Mouse (Mus musculus): ENCODE measurements around the gene Plcxd2. TPM values are rescaled to one million over a fixed set of nuclear protein-coding genes. Genes with fewer than 3 reads are reported as not detected.

Gene Plcxd2
- polyA plus RNA-seq, 1 experiment from 2014 or later = 12.4 TPM

GRCm38 (mm10) chr16:45928090-45928489, 81.9 kb downstream of the Plcxd2 start:
- no peak overlapping the region for H3K27ac ChIP-seq
- no peaks in the 10 kb centered on the region for H3K4me1 ChIP-seq
- no peaks in the 10 kb centered on the region for H3K36me3 ChIP-seq (replicated peaks)
- H3K4me3 ChIP-seq = no peak overlapping the region
- no peak overlapping the region for H3K9ac ChIP-seq
- 84% methylated on average over 4 of the region's 4 CpGs for WGBS
- no peak for ATAC-seq (replicated peaks)
- no peaks in the 10 kb centered on the region for H3K9me3 ChIP-seq
- no peak overlapping the region for H3K4me2 ChIP-seq
- no peaks in the 10 kb centered on the region for H3K27me3 ChIP-seq (replicated peaks)

GRCm38 (mm10) chr16:45927601-45928000, 82.4 kb downstream of the Plcxd2 start:
- Histone ChIP-seq H3K4me2 (no peak overlapping the region), H3K4me3 (no peak overlapping the region), H3K36me3 (replicated peaks) (no peaks in the 10 kb centered on the region), H3K9me3 (no peaks in the 10 kb centered on the region), H3K27ac (no peak overlapping the region), H3K4me1 (no peaks in the 10 kb centered on the region), H3K27me3 (replicated peaks) (no peaks in the 10 kb centered on the region), H3K9ac (no peak overlapping the region)
- ATAC-seq (replicated peaks) = no peak
- 76% methylated on average over 3 of the region's 3 CpGs for WGBS

- H3K36me3 ChIP-seq (replicated peaks) = no peaks in the 10 kb centered on the region
- ATAC-seq (replicated peaks) = no peak
- H3K4me1 ChIP-seq = no peaks in the 10 kb centered on the region
- H3K4me3 ChIP-seq = no peak overlapping the region
- H3K4me2 ChIP-seq = no peak overlapping the region
- H3K27me3 ChIP-seq (replicated peaks) = no peaks in the 10 kb centered on the region
- H3K9ac ChIP-seq = no peak overlapping the region
- no peak overlapping the region for H3K27ac ChIP-seq
- H3K9me3 ChIP-seq = no peaks in the 10 kb centered on the region
- 87% methylated on average over 5 of the region's 5 CpGs for WGBS
These were observed 83.1 kb downstream of the Plcxd2 start for GRCm38 (mm10) chr16:45926875-45927274.

GRCm38 (mm10) chr16:45923731-45924424, 86.1 kb downstream of the Plcxd2 start:
- Histone ChIP-seq H3K27me3 (replicated peaks) (no peaks in the 10 kb centered on the region), H3K4me2 (no peak overlapping the region), H3K36me3 (replicated peaks) (no peaks in the 10 kb centered on the region), H3K4me3 (no peak overlapping the region), H3K4me1 (no peaks in the 10 kb centered on the region), H3K27ac (no peak overlapping the region), H3K9ac (no peak overlapping the region), H3K9me3 (no peaks in the 10 kb centered on the region)
- WGBS = 85% methylated on average over 6 of the region's 6 CpGs
- ATAC-seq (replicated peaks) = no peak

GRCm38 (mm10) chr16:45922546-45923229, 87.3 kb downstream of the Plcxd2 start:
- Histone ChIP-seq H3K9me3 (no peaks in the 10 kb centered on the region), H3K9ac (no peak overlapping the region), H3K4me3 (no peak overlapping the region), H3K27me3 (replicated peaks) (no peaks in the 10 kb centered on the region), H3K4me1 (no peaks in the 10 kb centered on the region), H3K4me2 (no peak overlapping the region), H3K36me3 (replicated peaks) (no peaks in the 10 kb centered on the region), H3K27ac (no peak overlapping the region)
- ATAC-seq (replicated peaks) = no peak
- WGBS = 83% methylated on average over 8 of the region's 8 CpGs

- no peak for ATAC-seq (replicated peaks)
- H3K4me3 ChIP-seq = no peak overlapping the region
- H3K9me3 ChIP-seq = no peaks in the 10 kb centered on the region
- H3K27ac ChIP-seq = no peak overlapping the region
- 80% methylated on average over 8 of the region's 8 CpGs for WGBS
- no peaks in the 10 kb centered on the region for H3K27me3 ChIP-seq (replicated peaks)
- no peaks in the 10 kb centered on the region for H3K36me3 ChIP-seq (replicated peaks)
- H3K4me1 ChIP-seq = no peaks in the 10 kb centered on the region
- no peak overlapping the region for H3K4me2 ChIP-seq
- no peak overlapping the region for H3K9ac ChIP-seq
These were observed 90.4 kb downstream of the Plcxd2 start for GRCm38 (mm10) chr16:45919572-45919971.

Other genes with a start within 250 kb of the Plcxd2 start
- 7.8 and 9.1 TPM in 2 replicates for gene Phldb2, start 56.6 kb downstream of the Plcxd2 start, polyA plus RNA-seq (2015; fragmentation: Nextera tagmentation; extraction: Ambion mirVana)
- gene Cd96, start 110.0 kb upstream of the Plcxd2 start, polyA plus RNA-seq (2015; fragmentation: Nextera tagmentation; extraction: Ambion mirVana) = not detected in 2 replicates
- 1.2 and 2.1 TPM in 2 replicates for gene Gm4737, start 144.9 kb upstream of the Plcxd2 start, polyA plus RNA-seq (2015; fragmentation: Nextera tagmentation; extraction: Ambion mirVana)

All from midbrain, embryonic 15.5 days (tissue).